Mouse (Mus musculus): Measurements from ENCODE around the gene Arpc1b. TPM values are rescaled to one million over a fixed set of nuclear protein-coding genes. Genes with fewer than 3 reads are reported as not detected.

The Arpc1b gene
- polyA plus RNA-seq (2015; fragmentation: Illumina TruSeq; extraction: RNeasy Lipid Tissue Mini Kit (QIAGEN cat#74804); ENCODE audit: low read depth, low replicate concordance) = 44.7 TPM

DNA sequence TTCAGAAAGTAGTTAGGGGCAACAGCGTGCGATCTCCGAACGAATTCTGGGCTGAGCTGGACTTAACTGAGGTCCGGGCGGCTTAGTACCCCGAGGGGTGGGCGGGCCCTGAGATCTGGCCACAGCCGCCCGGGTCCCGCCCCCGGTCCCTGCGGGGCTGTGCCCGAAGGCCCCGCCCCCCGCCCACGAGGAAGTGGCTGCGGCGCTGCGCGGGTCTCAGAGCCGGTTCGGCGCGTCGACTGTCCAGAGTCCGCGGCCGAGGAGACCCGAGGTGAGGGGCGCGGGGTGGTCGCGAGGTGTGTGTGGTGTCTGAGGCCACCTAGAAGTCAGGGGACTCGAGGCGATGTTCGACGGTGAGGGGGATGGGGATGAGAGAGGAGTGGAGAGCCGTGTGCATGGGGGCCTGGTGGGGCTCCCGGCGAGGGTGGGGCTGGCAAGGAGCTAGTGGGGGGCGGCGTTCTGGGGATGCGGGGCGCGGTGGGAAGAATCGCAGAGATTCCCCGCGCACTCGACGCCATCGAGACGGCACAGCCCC is at the start of gene Arpc1b:
Gene Arpc1b, plus strand, starts transcription at position 145 of the 535 bp plus-strand sequence.

DNA sequence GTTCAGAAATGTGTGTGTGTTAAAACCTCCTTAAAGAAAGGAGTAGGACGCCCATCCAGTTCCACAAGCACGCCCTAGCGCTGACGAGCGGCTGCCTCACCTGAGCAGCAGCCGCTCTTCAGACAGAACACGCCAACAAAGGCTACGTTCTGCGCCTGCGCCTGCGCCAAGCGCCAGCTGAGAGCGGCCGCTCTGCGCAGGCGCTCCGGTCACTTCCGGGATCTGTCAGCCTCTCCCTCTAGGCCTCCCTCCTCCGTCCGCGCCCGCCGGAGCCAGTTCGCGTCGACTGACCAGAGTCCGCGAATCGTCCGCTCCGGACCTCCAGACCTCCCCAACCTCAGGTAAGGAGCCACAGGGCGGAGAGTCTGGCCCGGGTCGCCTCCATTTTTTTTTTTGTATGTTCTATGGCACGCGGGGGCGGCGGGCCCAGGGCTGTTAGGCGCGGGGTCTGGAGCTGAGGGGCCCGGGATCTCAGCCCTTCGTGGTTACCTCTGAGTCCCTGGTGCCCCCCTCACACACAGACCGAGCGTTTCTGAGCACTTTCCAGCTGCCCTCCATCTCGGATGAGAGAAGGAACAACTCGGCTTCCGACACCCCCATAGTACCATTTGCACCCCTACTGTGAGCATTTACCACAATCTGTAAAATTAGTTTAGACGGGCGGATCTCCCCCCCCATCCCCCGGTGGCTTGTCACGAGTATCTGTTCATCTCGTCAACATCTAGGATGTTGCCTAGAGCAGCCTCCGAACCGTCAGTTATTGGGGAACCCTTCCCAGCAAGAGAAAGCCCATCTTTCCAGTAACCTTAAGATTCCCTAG is 30.2 kb upstream of the Arpc1b start, which contains the start of the genes Arpc1a and Kpna7:
Gene Arpc1a, plus strand, starts transcription at position 199 of the 820 bp plus-strand sequence.
Gene Kpna7, minus strand, starts transcription at position 399 of the 820 bp plus-strand sequence.

DNA sequence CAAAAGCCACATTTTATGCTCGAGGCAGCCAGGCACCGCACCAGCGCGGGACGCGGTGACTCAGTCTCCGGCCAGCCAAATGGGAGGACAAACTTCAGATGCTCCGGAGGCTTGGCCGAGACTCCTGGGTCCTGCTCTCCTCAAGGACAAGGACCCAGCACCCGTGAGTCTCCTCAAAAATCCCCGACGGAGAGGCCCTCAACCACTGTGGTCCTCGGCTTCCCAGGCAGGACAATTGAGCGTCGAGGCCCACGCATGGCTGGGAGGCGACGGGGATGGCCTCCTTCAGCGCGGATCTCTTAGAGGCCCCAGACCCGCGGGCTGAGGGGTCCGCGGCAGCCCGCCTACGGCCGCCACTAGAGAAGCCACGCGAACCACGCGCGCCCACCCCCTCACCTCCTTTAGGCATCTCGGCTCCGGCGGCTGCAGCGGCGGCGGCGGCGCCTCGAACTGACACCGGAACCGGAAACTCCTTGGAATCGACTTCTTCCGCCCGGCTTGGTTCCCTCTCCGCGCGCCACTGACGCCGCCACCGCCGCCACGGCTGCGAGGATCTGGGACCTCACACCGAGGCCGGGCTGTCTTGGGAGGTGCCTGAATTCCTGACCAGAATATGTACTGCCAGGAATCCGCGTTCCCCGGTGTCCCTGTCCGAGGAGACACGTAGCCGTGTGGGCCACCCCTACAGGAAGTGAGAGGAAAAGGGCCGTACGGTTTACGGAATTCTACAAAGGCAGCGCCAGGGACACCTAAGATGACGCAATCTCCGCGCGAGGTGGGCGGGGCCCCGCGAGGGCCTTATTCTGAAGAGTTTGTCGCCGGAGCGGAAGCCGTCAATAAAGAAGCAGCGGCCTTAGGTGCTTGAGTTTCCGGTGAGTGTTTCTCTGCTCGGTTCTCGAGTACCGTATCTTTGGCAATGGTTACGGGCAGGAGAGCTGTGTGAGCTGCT is 25.8 kb downstream of the Arpc1b start, which contains the start of the genes Pdap1 and Bud31:
Gene Pdap1, minus strand, starts transcription at position 668 of the 949 bp plus-strand sequence.
Gene Bud31, plus strand, starts transcription at position 792 of the 949 bp plus-strand sequence.

DNA sequence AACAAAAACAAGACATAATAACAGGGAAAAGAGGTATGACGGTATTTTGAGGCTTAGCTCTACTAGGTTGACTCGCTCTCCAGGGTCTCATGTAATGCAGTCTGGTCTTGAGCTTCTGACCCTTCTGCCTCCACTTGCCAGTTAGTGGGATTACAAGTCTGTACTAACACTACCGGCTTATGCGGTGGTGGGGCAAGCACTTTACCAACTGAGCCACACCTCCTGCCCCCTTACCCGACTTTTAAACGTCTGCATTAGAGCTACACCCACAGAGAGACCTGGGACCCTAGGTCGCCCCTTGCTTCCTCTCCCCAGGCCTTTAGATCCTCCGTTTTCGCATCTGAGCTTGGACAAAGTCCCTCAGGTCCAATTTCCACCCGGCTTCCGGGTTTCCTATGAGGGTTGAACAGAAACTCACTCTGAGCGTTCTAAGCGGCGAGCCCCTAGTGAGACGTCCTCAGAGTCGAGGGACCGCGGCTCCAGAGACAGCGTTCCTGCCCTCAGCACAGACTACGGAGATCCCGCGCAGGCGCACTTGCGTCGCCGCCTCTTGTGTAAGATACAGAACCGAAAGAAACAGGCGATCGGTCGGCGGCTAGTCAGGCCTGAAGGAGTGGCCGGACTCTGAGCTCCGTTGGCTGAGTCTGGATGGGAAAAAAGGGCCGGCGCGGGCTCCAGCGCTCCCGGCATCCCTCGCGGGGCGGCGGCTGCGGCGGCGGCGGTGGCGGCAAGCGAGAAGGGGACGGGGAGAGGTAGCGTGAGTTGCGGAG is 52.7 kb downstream of the Arpc1b start, which contains the start of the genes Ptcd1 and Cpsf4:
Gene Ptcd1, minus strand, starts transcription at position 573 of the 770 bp plus-strand sequence.
Gene Cpsf4, plus strand, starts transcription at position 678 of the 770 bp plus-strand sequence.

Other genes starting within 250 kb of the Arpc1b start
- gene Smurf1, start 148.4 kb upstream of the Arpc1b start, polyA plus RNA-seq (2015; fragmentation: Illumina TruSeq; extraction: RNeasy Lipid Tissue Mini Kit (QIAGEN cat#74804); ENCODE audit: low read depth, low replicate concordance) = 23.9 TPM
- gene Gm4871, start 81.5 kb upstream of the Arpc1b start, polyA plus RNA-seq (2015; fragmentation: Illumina TruSeq; extraction: RNeasy Lipid Tissue Mini Kit (QIAGEN cat#74804); ENCODE audit: low read depth, low replicate concordance) = not detected
- not detected for gene 1700018F24Rik, start 71.2 kb upstream of the Arpc1b start, polyA plus RNA-seq (2015; fragmentation: Illumina TruSeq; extraction: RNeasy Lipid Tissue Mini Kit (QIAGEN cat#74804); ENCODE audit: low read depth, low replicate concordance)
- gene Arpc1a, start 30.4 kb upstream of the Arpc1b start, polyA plus RNA-seq (2015; fragmentation: Illumina TruSeq; extraction: RNeasy Lipid Tissue Mini Kit (QIAGEN cat#74804); ENCODE audit: low read depth, low replicate concordance) = 286 TPM
- gene Kpna7, start 30.2 kb upstream of the Arpc1b start, polyA plus RNA-seq (2015; fragmentation: Illumina TruSeq; extraction: RNeasy Lipid Tissue Mini Kit (QIAGEN cat#74804); ENCODE audit: low read depth, low replicate concordance) = not detected
- gene Pdap1, start 26.0 kb downstream of the Arpc1b start, polyA plus RNA-seq (2015; fragmentation: Illumina TruSeq; extraction: RNeasy Lipid Tissue Mini Kit (QIAGEN cat#74804); ENCODE audit: low read depth, low replicate concordance) = 115 TPM
- gene Bud31, start 26.1 kb downstream of the Arpc1b start, polyA plus RNA-seq (2015; fragmentation: Illumina TruSeq; extraction: RNeasy Lipid Tissue Mini Kit (QIAGEN cat#74804); ENCODE audit: low read depth, low replicate concordance) = 150 TPM
- 18.1 TPM for gene Ptcd1, start 52.9 kb downstream of the Arpc1b start, polyA plus RNA-seq (2015; fragmentation: Illumina TruSeq; extraction: RNeasy Lipid Tissue Mini Kit (QIAGEN cat#74804); ENCODE audit: low read depth, low replicate concordance)
- 20.5 TPM for gene Cpsf4, start 53.0 kb downstream of the Arpc1b start, polyA plus RNA-seq (2015; fragmentation: Illumina TruSeq; extraction: RNeasy Lipid Tissue Mini Kit (QIAGEN cat#74804); ENCODE audit: low read depth, low replicate concordance)
- 411 TPM for gene Atp5j2, start 77.8 kb downstream of the Arpc1b start, polyA plus RNA-seq (2015; fragmentation: Illumina TruSeq; extraction: RNeasy Lipid Tissue Mini Kit (QIAGEN cat#74804); ENCODE audit: low read depth, low replicate concordance)
- 11.2 TPM for gene Zkscan14, start 87.7 kb downstream of the Arpc1b start, polyA plus RNA-seq (2015; fragmentation: Illumina TruSeq; extraction: RNeasy Lipid Tissue Mini Kit (QIAGEN cat#74804); ENCODE audit: low read depth, low replicate concordance)
- 10.4 TPM for gene Zkscan5, start 90.3 kb downstream of the Arpc1b start, polyA plus RNA-seq (2015; fragmentation: Illumina TruSeq; extraction: RNeasy Lipid Tissue Mini Kit (QIAGEN cat#74804); ENCODE audit: low read depth, low replicate concordance)
- gene Zfp655, start 117.5 kb downstream of the Arpc1b start, polyA plus RNA-seq (2015; fragmentation: Illumina TruSeq; extraction: RNeasy Lipid Tissue Mini Kit (QIAGEN cat#74804); ENCODE audit: low read depth, low replicate concordance) = 33.8 TPM
- 11.9 TPM for gene Zscan25, start 166.3 kb downstream of the Arpc1b start, polyA plus RNA-seq (2015; fragmentation: Illumina TruSeq; extraction: RNeasy Lipid Tissue Mini Kit (QIAGEN cat#74804); ENCODE audit: low read depth, low replicate concordance)
- not detected for gene Cyp3a57, start 231.1 kb downstream of the Arpc1b start, polyA plus RNA-seq (2015; fragmentation: Illumina TruSeq; extraction: RNeasy Lipid Tissue Mini Kit (QIAGEN cat#74804); ENCODE audit: low read depth, low replicate concordance)